Mouse (Mus musculus) kidney, adult 9 months (tissue): ENCODE measurements around the gene Cib3.

Experiments used
- DNase-seq: peaks from one replicate; pipeline ENCODE4 v3.0.0; 2022

Cib3 gene

DNA sequence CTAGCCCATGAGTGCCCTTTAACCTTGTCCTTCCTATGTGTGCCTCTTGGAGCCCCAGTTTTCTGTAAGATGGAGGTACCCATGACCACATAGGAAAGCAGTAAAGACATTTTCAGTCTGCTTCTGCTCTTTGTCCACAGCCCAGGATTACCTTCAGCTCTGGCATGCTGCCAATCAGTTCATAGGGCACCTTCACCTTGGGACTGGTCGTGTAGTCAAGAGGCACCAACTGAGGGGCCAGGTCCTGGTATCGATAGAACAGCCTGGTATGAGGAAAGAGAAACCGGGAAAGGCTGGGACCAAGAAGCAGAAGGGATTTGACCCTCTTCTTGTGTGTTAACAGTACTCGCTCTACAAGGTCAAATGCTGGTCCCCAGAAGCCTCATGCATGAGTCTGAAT lies 2.4 kb downstream of the Cib3 start:
- DNase-seq = peak; percentile 15

DNA sequence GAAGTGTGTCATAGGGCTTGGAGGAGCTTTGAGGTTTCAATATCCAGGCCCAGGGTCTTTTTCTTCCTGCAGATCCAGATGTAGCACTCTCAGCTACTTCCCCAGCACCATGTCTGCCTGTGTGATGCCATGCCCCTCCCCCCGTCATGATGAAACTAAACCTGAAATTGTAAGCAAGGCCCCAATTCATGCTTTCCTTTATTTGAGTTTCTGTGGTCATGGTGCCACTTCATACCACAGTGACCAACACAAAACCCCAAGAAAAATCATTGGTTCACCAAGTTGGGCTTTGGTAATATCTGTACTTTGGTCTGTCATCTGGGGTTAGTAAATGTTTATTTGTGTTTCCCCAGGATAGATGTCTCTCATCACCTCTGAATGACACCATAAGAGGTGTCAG lies 4.1 kb downstream of the Cib3 start:
- DNase-seq = no peak

DNA sequence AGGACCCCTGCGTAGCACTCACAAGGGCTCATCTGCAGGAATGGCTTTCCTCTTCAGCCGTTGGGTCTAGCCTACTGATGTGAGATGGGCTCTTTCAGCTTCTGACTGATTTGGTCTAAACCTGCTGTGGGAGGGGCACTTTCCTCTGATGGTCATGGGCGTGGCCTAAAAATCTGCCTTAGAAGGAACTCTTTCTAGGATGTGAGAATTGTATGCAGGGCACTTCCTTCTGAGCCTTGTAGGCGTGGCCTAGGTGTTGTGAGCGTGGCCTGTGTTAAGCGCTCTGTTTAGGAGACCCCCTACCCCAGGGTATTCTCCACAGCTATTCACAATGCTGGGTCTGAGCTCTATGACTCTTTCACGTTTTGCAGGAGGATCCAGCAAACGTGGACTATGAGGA lies 14.6 kb downstream of the Cib3 start:
- no peak for DNase-seq

DNA sequence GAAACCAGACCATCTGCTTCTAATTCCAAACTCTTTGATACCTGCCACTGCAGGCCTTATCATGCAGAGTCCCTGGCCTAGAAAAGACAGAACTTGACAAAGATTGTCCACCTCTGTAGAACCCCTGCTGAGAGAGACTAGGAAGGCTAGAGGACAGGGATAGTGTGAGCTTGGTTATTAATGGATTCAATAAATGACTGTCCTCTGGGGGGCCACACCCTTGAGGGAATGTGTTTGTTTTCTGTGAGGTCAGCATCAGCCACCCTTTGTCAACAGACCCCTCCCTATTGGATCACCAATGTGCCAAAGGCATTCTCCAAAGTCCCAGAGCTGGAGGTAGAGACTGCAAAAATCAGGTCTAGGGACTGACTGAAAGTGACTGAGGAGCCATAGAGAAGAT lies 20.6 kb downstream of the Cib3 start:
- no peak for DNase-seq

DNA sequence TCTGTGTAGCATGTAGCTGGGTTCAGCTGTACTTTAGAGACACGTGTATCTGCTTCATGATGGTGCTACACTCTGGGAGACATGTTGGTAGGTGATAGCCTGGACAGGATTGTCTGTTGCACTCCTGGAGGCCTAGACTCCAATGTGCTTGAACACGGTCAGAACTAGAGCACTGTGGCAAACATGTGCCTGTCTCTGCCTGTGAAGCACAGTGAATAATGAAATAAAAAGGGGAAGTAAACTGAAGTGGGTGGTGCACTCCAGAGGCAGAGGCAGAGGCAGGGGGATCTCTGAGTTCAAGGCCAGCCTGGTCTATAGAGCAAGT lies 22.5 kb downstream of the Cib3 start:
- no peak for DNase-seq

DNA sequence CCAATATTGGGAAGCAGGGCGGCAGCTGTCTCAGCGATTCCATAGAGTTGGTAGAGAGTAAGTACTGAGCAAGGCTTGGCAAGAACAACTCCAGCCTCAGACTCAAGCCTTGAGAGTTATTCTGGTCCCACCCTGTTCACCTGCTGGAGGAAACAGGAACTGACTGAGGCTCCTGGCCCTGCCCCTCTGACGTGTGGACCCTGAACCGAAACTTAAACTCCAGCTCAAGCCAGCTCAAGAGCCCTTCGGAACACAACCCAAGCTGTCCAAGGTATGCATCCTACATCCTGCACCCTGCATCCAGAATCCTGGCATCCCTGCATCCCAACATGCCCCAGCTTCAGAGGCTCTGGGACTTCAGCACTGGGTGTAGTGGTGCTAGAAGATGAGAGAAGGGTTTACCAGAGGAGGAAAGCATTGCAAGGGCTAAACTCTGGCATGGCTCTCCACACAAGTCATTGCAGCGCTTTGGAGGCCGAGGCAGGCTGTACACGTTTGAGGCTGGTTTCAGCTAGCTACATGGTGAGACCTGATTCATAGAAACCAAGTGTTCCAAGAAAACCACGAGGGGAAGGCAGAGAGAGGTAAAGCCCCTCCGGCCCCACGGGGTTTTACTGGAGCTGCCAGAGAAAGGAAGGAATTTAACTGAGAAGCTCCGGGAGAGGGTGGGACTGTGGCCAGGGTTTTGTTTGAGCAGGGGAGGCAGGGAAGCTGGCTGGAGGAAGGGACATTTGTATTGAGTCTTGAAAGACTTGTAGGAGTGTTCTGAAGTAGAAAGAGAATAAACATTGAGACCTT lies 23.0 kb downstream of the Cib3 start, which contains the start of gene Hsh2d:
Gene Hsh2d, plus strand, starts transcription at position 222 of the 798 bp plus-strand sequence.
- DNase-seq = no peak

DNA sequence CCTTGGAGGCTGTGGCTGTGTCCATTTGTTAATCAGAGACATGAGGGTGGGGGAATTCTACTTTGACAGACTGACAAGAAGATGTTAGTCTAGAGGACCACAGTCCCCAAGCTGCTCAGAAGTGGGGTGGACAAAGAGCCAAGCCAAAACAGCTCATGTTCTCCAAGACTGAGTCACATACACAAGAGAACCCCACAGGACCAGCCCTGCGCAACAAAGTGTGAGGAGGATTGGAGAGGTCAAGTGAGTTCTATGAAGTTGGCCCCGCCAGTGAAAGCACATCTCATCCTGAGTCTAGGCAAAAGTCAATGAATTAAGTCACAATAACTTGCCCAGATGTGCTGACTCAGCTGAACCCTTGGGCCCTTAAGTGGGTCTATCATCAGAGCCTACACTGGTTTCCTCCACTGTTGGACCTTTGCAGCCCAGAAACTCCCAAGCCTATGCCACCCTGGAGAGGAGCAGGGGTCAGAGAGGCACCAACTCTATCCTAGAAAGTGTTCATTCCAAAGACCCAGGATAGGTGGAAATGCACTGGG lies 24.8 kb downstream of the Cib3 start:
- DNase-seq = no peak

DNA sequence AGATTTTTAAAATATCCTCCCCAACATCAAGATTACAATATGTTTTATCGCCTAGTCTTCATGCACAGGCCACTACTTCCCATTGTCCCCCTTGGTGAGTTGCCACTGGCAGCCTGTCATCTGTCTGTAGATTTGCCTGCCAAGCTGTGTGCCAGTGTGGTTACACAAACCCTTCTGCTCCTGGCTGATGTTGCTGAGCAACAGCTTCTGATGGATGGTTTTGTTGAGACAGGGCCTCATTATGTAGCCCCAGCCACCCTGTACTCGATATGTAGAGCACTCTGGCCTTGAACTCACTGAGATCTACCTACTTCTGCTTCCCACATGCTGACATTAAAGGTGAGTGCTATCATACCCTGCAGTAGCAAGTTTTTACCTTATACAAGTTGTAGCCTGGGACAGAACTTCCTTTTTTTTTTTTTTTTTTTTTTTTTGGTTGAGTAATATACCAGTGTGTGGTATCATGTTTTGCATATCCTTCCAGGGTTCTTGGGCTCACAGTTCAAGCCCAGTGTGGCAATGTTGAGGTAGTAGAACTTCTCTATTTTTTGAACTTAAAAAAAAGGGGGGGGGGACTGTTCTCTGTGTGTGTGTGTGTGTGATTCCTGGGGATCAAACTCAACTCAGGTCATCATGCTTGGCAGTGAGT lies 29.0 kb downstream of the Cib3 start:
- DNase-seq = no peak

DNA sequence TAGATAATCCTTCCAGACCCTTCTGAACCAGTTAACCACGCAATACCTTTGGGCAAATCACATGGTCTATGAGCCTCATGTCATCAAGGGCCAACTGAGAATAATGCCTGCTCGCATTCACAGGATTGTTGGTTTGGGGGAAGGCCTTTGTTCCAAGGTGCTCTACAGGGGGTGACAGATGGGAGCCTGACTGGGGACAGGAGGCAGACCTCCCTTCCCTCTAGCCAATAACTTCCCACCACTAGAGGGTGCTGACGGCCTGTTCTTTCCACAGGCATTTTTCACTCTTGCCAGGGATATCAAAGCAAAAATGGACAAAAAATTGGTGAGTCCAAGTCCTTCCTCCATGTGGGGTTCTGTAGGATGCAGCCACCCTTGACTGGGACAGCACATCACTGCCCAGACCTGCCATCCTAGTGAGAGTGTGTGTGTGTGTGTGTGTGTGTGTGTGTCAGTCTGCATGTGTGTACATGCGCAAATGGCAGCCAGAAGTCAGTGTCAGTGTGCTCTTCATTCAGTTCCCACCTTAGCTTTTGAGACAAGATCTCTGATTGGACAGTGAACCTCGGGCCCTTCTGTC lies 35.2 kb downstream of the Cib3 start:
- DNase-seq = peak; percentile 69

DNA sequence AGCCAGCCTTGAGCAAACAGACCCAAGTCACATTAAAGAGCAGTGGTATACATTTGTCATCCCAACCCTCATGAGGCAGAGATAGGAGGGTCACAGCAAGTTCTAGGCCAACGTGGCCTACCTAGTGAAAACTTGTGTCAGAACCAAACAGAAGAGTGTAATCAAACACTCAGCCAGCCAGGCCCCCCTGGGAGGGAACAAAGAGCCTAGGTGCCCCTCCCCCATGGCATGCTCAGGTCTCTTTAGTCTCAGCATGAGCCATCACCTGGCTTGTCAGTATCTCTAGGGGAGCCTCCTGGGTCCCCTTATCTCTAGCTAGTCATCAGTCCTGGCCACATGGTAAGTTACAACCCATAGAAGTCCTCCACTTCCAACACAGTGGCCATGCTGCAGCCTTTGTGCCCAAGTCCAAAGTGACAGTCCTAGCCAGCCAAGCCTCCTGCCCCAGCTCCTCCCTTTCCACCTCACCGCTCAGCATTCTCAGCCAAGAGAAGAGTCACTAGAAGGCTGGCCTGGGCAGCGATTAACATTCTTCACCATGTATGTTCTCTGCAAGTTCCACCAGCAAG lies 42.9 kb downstream of the Cib3 start:
- DNase-seq = peak; percentile 86

DNA sequence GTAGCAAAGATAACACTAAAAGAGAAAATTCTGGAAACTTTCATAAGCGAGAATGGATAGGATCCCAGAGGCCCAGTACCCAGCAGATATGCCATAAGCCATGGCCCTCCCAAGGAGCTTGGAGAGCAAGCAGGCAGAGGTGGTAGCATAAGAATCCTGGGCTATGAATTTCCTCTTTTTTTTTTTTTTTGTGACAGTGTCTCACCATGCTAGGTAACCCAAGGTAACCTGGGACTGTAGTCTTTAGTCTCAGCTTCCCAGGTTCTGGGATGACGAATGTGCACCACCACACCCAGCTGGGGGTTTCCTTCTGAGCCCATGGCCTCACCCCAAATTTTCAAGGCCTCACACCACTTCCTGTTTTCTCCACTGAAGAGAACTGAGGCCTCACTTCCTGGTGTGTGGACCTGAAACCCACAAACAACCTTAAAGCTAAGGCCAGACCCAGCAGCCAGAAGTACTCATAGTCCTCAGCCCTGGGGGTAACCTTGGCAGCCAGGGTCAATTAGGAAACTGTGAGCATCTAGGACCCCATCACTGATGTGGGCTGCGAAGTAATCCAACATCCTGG lies 43.5 kb downstream of the Cib3 start:
- DNase-seq = no peak

DNA sequence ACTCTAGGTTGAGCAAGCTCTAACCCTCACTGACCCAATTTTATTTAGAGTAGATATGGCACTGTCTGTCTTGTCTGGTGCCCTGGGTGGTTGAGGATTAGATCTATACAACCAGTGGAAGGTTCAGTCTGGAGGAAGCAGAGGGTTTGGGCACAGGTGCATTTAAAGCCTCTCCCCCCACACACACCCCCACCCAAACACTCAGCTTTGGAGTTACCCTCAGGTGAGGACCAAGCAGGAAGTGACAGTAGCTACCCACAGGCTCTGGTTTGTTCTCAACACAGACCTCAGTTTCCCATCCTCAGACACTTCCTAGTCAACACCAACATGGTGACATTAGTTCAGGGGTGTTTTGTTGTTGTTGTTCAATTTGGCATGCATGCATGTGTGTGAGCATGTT lies 49.8 kb downstream of the Cib3 start:
- no peak for DNase-seq

DNA sequence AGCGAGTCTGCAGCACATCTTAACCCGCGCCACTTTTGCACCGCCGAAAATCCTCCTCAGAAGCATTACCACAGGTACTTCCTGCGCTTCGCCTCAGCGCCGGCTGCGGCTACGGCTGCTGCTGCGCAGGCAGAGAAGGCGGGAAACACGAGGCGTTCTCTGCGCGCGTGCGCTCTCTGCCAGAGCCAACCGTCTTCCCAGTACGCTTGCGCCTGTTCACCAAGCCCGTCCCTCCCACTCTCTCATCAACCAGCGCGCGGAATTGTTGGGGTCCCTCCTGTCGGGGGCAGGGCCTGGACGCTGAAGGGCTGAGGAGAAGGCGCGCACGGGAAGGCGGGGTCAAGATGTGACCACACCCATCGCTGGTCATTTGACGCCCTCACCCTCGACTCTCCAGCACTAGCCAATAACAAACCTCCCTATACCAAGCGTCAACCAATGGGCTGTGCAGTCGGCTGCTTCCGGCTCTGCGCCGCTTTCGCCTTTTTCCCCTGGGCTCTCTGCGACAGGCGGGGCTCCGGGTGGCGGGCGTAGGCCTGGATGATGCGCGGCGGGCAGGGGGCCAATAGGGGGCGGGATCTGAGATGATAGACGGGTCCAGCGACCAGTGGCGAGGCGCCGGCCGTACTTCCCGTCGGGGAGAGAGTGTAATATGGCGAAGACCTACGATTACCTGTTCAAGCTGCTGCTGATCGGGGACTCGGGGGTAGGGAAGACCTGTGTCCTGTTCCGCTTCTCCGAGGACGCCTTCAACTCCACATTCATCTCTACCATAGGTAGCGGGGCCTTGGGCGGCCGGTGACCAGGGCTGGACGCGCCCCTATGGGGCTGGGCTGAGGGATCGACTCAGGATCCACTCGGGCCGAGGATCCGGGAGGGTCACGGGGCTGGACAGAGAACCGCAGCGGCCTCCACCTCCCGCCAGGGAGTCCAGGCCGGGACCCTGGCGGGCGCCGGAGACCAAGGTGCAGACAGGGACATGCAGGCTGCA lies 51.6 kb downstream of the Cib3 start, which contains the start of gene Rab8a:
Gene Rab8a, plus strand, starts transcription at position 494 of the 991 bp plus-strand sequence.
- peak; percentile 100 for DNase-seq

DNA sequence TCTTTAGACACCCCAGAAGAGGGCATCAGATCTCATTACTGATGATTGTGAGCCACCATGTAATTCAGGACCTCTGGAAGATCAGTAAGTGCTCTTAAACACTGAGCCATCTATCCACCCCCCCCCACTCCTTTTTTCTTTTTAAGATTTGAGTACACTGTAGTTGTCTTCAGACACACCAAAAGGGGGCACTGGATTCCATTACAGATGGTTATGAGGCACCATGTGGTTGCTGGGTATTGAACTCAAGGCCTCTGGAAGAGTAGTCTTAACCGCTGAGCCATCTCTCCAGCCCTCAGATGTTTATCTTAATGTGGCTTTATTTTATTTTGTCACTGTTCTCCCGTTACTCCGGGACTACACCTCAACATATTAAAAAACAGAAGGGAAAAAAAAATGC lies 52.6 kb downstream of the Cib3 start:
- DNase-seq = no peak

DNA sequence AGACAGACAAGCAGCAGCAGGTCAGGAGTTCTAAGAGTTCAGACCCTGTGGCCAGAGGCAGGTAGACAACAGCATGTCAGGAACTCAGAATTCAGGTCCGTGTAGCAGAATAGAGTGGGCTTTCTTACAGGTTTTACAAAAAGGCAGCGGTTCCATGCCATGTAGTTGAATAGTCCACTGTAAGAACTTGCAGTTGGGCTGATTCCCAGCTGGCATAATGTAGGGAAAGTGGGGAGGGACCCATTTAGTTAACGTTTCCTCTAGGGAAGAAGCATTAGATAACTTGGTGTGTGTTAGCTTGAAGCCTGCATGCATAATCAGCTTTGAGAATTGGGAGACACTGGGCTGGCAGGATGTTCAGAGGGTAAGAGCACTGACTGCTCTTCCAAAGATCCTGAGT lies 53.9 kb downstream of the Cib3 start:
- DNase-seq = no peak

DNA sequence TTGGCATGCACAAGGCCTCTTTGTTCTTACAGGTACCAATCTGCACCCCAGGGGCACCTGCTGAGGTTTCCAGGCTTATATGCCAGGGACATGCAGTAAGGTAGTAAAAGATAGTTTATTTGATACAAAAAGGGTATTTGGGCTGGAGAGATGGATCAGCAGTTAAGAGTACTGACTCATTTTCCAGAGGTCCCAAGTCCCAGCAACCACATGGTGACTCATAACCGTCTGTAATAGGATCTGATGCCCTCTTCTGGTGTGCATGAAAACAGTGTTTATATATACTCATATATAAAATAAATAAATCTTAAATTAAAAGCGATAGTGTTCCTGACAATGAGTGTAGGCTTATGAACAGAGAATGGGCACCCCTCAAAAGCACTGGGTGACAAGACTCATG lies 54.5 kb downstream of the Cib3 start:
- no peak for DNase-seq
